Mouse (Mus musculus): ENCODE measurements around the gene Vgf.

Vgf gene

GRCm38 (mm10) chr5:137029643-137030415 lies 3.6 kb downstream of the Vgf start:
- DNase-seq (ENCODE audit: low read depth, low spot score): peak; percentile 95

- no peak for DNase-seq (ENCODE audit: low read depth, low spot score)
Measured at GRCm38 (mm10) chr5:137030416-137030810, 4.2 kb downstream of the Vgf start.

- DNase-seq (ENCODE audit: low read depth, low spot score): peak; percentile 20
Measured at GRCm38 (mm10) chr5:137031076-137032032, 5.2 kb downstream of the Vgf start.

DNA sequence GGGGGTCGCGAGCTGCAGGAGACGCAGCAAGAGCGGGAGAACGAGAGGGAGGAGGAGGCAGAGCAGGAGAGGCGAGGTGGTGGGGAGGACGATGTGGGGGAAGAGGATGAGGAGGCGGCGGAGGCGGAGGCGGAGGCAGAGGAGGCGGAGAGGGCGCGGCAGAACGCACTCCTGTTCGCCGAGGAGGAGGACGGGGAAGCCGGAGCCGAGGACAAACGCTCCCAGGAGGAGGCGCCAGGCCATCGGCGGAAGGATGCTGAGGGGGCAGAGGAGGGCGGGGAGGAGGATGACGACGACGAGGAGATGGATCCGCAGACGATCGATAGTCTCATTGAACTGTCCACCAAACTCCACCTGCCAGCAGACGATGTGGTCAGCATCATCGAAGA lies 5.8 kb downstream of the Vgf start:
- peak; percentile 55 for DNase-seq (ENCODE audit: low read depth, low spot score)

GRCm38 (mm10) chr5:137032641-137033074 lies 6.5 kb downstream of the Vgf start:
- peak; percentile 94 for DNase-seq (ENCODE audit: low read depth, low spot score)

- no peak for DNase-seq (ENCODE audit: low read depth, low spot score)
Measured at GRCm38 (mm10) chr5:137036211-137036610, 10.0 kb downstream of the Vgf start.

DNA sequence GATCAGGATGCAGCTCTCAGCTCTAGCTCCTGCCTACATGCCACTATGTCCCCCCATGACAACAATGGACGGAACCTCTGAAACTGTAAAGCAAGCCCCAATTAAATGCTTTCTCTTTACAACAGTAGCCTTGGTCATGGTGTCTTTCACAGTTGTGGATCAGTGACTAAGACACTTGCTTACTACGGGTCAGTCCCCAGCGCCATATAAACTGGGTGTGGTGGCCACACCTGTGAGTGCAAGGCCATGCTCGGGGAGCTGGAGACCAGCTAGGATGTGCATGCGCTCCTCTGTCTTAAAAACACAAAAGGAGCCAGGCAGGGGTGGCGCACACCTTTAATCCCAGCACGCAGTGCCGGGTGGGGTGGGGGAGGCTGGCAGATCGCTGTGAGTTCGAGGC lies 13.3 kb downstream of the Vgf start:
- no peak for DNase-seq (ENCODE audit: low read depth, low spot score)

- no peak for DNase-seq (ENCODE audit: low read depth, low spot score)
Measured at GRCm38 (mm10) chr5:137041442-137041841, 15.2 kb downstream of the Vgf start.

DNA sequence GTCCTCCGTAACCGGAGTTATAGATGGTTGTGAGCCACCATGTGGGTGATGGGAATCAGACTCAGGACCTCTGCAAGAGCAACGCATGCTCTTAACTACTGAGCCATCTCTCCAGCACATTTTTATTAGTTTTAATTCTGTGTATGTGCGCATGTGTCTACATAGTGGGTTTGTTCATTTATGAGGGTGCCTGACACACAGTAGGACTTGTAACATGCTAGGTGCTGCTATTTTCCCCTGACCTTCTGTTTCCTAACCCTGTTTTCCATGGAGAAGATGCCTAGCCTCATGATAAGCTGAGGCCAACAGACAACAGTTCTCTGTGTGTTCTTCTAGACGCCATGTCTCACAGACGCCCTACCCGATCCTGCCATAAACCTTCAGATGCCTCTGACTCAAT lies 17.8 kb downstream of the Vgf start:
- no peak for DNase-seq (ENCODE audit: low read depth, low spot score)

DNA sequence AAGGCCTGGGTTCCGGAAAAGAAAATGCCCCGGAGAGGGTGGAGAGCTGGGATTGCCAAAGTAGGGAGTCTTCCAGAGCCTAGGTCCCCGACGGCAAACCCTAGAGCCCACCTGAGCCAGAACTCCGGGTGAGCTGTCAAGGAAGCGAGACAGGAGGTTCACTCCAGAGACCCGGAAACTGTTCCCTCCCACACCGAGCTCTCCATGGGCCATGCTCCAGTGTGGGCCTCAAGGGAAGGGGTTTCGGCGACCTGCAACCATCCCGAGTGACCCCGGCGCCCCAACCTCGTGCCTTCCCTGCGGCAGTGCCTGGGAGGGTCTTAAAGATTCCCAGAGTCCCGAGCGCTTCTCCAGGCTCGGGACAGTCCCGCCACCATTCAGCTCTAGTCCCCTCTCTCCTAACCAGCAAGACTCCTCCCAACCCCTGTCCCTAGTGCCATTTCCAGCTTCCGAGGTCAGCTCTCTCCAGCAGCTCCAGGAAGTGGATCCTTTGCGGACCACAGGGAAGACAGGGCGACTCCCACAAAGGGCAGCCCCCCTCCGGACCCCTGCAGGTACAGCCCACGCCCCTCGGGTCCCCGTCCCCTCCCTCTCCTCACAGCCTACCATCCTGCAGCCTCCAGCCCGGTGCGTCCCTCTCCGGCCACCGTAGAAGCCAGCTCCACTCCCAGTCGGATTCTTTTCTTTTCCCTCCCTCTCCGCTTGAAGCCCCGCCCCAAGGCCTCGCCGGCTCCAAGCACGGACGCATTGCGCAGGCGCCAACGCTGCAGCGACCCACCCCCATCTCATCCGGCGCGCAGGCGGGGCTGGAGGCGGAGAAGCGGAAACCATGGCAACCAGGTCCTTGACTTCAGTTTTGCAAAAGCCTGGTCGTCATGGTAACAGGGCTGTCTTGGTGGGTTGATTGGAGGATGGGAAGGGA lies 19.5 kb downstream of the Vgf start, which contains the start of gene Ap1s1:
Gene Ap1s1 (minus strand): TSS at position 734 of the 922 bp plus-strand sequence.
- peak; percentile 99 for DNase-seq (ENCODE audit: low read depth, low spot score)

GRCm38 (mm10) chr5:137046324-137046718 lies 20.1 kb downstream of the Vgf start:
- DNase-seq (ENCODE audit: low read depth, low spot score): no peak

- no peak for DNase-seq (ENCODE audit: low read depth, low spot score)
Measured at GRCm38 (mm10) chr5:137046991-137047390, 20.8 kb downstream of the Vgf start.

DNA sequence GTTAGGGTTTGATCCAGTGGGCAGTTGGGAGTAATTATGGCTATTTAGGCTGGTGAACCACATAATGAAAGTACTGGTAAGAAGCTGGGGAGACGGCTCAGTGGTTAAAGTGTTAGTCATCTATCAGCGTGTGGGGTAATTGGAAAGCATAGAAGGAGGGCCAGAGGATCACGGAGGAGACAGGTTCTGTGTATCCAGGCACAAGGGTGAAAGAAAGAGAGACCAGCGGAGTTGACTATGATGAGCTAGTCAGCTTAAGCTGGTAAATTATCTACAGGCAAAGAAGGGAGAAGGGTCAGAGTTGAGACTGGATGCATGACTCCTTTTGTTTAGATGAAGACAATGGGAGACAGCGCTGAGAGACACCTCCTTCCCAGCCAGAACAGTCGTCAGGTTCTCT lies 24.9 kb downstream of the Vgf start:
- DNase-seq (ENCODE audit: low read depth, low spot score): no peak

- DNase-seq (ENCODE audit: low read depth, low spot score): no peak
Measured at GRCm38 (mm10) chr5:137051914-137052505, 25.8 kb downstream of the Vgf start.

DNA sequence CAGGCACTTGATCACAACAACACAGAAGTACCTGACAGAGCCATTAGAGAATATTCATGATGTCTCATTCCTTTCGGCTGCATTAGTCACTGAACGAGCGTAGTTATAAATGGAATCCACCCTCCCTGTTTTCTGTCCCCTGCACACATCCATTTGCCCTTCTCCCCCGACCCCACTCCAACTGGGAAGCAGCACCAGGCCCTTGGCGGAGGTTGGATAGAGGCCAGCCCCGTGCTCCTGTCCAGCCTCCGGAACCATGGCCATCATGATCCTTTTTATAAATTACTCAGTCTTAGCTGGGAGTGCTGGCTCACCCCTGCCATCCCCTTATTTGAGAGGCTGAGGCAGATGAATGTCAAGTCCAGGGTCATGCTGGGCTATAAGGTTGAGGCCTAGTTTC lies 28.1 kb downstream of the Vgf start:
- DNase-seq (ENCODE audit: low read depth, low spot score): no peak

- DNase-seq (ENCODE audit: low read depth, low spot score): no peak
Measured at GRCm38 (mm10) chr5:137054873-137055272, 28.7 kb downstream of the Vgf start.

- DNase-seq (ENCODE audit: low read depth, low spot score): peak; percentile 70
Measured at GRCm38 (mm10) chr5:137061809-137062481, 35.8 kb downstream of the Vgf start.

DNA sequence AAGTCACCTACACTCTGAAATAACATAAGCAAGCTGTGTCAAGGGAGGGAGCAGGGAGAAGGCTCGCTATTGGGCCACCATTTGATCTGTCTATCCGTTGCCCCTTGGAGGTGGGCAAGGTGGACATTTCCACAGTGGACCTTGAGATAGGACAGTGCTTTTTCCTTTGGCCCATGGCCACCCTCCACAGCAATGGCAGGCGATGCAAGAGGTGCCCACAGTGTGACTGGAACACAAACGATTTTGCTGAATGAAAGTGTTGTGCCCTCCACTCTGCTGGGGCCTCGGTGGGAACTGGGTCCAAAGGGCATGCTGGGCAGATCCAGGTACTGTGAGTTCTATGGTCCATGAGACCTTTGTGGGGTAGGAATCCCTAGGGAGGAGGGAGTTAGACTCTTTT lies 36.4 kb downstream of the Vgf start:
- DNase-seq (ENCODE audit: low read depth, low spot score): no peak

- no peak for DNase-seq (ENCODE audit: low read depth, low spot score)
Measured at GRCm38 (mm10) chr5:137065454-137065853, 39.3 kb downstream of the Vgf start.

GRCm38 (mm10) chr5:137065923-137066322 lies 39.7 kb downstream of the Vgf start:
- DNase-seq (ENCODE audit: low read depth, low spot score): no peak

Data from CD4-positive, CD25-positive, alpha-beta regulatory T cell, adult 2 months (primary cell).